Mouse (Mus musculus): ENCODE measurements around the gene Il33. TPM values are rescaled to one million over a fixed set of nuclear protein-coding genes. Genes with fewer than 3 reads are reported as not detected.

The Il33 gene
- 1 to 10 TPM; 5.1 to 6.9 TPM for total RNA-seq (2021)
- long read RNA-seq, experiment 1, partial matches to known transcripts: 0 of 4 reads
- long read RNA-seq, experiment 1, other reads (novel, unspliced or antisense): 0 of 4 reads
- long read RNA-seq, experiment 2, partial matches to known transcripts: 0 of 3 reads
- long read RNA-seq, experiment 2, other reads (novel, unspliced or antisense): 0 of 3 reads

DNA sequence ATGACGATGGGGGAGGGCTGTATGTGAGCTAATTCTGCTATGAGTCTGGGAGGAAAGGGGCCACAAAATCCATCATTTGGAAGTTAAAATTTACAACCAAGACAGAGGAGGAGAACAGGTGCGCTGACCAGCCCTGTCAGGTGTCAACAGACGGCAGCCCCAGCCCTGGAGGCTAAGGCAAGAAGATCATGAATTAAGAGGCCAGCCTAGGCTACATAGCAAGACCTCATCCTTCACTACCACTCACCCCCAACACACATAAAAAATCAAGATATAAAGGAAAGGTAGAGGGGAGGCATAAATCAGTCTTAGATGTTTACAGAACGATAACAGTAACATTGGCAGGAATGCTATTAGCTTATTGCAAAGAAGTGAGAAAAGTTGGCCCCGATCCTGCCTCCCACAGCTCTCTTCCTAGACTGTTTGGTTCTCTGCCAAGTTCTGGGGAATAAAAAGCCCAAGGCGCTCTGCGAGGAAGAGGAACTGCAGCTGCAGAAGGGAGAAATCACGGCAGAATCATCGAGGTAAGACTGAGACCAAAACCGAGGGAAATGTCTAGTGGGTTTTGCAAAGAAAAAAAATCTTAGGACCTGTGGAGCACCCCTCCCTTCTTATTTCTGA, at the start of gene Il33:
Gene Il33, plus strand, starts transcription at position 477 of the 621 bp plus-strand sequence.
- DNase-seq: peak; percentile 52
- intact Hi-C loops (cut with DNase I; ENCODE audit: low total_unique reads): no loop called here

GRCm38 (mm10) chr19:29877422-29878291, 47.3 kb upstream of the Il33 start:
- intact Hi-C loops (cut with DNase I; ENCODE audit: low total_unique reads): no loop called here
- DNase-seq: no peak

GRCm38 (mm10) chr19:29878896-29879504, 45.9 kb upstream of the Il33 start:
- DNase-seq: peak; percentile 19
- intact Hi-C loops (cut with DNase I; ENCODE audit: low total_unique reads): no loop called here

DNA sequence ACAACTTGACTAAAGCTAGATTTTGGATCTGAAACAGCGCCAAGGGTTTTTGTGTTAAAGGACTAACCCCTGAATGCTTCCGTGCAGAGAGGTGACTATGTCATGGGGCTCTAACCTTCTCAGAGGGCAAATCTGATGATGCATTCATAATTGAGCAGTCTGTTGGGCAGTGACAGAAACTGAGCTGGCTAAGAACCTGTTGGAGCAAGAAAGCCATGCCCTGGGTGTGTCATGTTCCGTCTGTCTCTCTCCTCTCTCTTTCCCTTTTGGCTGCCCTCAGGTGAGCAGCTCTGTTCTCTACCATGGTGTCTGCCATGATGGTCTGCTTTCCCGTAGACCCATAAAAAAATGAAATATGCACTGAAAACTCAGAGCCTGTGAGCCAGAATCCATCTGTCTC, 44.0 kb upstream of the Il33 start:
- no peak for DNase-seq

DNA sequence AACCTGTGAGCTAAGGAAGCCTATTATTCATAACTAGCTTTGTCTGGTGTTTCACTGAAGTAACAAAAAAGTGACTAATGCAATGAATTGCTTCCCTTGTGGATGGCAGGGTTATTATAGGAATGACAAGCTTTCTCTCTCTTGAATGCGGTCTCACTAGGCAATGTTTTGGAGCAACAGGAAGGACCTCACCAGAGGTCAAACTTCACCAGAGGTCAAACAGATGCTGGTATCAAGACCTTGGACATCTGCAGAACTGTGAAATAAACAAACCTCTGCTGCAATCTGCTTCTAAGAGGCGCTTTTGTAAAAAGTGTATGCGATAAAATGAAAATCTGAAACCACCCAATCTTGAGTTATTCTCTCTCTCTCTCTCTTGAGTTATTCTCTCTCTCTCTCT, 42.2 kb upstream of the Il33 start:
- intact Hi-C loops (cut with DNase I; ENCODE audit: low total_unique reads): no loop called here
- DNase-seq: no peak

More for the DNA sequence above, 44.0 kb upstream of the Il33 start:
- intact Hi-C loops (cut with DNase I; ENCODE audit: low total_unique reads): no loop called here

DNA sequence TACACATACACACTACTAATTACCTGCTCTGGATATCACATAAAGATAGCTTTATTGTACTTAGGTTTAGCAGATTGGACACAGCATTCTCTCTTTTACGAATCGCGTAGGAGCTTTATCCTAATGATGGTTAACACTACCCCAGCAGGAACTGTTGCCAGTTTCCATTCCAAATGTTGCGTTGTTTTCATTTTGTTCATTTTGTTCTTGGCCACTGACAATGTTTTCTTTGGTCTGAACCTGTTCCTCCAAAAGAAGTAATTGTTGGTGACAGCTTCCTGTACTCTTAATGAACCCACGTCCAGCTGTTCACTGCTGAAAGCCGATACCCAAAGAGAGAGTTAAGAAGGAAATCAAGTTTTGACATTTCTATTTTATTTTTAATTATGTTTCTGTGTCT, 39.4 kb upstream of the Il33 start:
- intact Hi-C loops (cut with DNase I; ENCODE audit: low total_unique reads): no loop called here
- no peak for DNase-seq

GRCm38 (mm10) chr19:29887476-29887875, 37.4 kb upstream of the Il33 start:
- DNase-seq: no peak
- intact Hi-C loops (cut with DNase I; ENCODE audit: low total_unique reads): no loop called here

DNA sequence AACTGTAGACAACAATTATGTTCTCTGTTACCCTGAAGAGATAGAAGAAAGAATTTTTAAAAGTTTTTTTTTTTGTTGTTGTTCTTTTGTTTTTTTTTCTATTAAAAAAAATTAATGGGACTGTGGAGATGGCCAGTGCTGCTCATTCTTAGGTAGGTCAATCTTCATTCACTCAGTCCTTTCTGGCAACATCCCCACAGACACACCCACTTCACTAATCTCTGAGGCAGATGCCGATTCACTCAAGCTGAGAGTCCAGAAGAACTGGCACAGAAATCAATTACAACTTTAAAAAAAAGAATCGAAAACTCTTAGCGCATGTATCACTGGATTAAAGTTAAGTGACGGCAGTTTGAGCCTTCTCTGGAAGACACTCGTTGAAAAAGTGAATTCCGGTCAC, 36.0 kb upstream of the Il33 start:
- intact Hi-C loops (cut with DNase I; ENCODE audit: low total_unique reads): no loop called here
- peak; percentile 14 for DNase-seq

DNA sequence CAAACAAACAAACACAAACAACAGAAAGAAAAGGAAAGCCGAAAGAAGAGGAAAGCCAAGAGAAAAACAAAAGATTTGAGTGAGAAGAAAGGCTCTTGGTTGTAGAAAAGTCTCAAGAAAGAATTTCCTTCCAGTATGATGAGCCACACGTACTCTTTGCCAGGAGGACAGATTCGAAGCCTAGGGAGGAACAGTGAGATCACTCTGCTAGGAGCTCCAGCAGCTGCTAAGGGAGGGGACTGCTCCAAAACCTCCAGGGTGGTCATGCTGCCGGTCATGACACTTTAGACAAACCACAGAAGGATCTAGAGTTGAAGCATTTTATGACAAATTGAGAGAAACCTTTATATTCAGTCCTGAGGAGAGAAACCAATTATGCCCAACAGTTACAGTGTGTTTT, 32.9 kb upstream of the Il33 start:
- intact Hi-C loops (cut with DNase I; ENCODE audit: low total_unique reads): no loop called here
- DNase-seq: peak; percentile 36

- DNase-seq: no peak
- intact Hi-C loops (cut with DNase I; ENCODE audit: low total_unique reads): no loop called here
Measured at GRCm38 (mm10) chr19:29892786-29893185, 32.1 kb upstream of the Il33 start.

- intact Hi-C loops (cut with DNase I; ENCODE audit: low total_unique reads): no loop called here
Measured at GRCm38 (mm10) chr19:29893718-29894273, 31.1 kb upstream of the Il33 start.

DNA sequence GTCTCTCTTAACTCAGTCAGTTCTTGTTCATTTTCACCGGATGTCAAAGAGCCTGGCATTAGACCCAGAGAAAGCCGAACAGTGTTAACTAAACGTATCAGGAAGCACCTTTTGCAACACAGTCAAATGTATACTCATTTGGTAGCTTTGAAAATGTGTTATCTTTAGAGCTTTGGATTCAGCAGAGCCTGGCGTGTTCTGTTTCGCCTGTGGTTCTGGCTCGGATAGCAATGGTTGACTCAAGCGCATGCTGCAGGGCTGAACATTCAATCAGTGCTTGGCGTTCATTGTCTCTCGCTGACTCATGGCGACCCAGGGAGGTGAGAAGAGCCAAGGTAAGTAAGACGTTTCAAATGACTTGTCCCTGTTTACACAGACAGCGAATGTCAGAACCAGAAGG, 30.5 kb upstream of the Il33 start:
- intact Hi-C loops (cut with DNase I; ENCODE audit: low total_unique reads): no loop called here
- no peak for DNase-seq

More at GRCm38 (mm10) chr19:29893718-29894273, 31.1 kb upstream of the Il33 start:
- no peak for DNase-seq

GRCm38 (mm10) chr19:29895047-29895446, 29.9 kb upstream of the Il33 start:
- intact Hi-C loops (cut with DNase I; ENCODE audit: low total_unique reads): no loop called here
- DNase-seq: no peak

DNA sequence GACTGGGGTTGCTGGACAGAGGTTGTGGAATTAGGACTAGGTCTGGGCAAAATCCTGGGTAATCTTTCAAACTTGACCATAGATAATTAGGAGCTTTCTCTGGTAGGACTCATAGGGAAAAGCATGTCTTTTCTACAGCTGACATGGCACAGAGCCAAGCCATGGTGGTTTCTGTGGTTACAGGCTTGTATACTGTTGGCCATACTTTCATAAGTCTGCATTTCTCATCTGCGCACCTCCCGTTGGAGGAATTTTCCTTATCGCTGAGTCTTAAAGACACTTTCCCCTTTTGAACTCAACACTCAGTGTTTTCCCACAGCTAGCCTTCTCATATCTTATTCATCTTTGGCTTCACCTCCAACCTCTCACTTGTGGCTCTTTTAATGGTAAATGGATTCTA, 24.6 kb upstream of the Il33 start:
- intact Hi-C loops (cut with DNase I; ENCODE audit: low total_unique reads): no loop called here
- no peak for DNase-seq

DNA sequence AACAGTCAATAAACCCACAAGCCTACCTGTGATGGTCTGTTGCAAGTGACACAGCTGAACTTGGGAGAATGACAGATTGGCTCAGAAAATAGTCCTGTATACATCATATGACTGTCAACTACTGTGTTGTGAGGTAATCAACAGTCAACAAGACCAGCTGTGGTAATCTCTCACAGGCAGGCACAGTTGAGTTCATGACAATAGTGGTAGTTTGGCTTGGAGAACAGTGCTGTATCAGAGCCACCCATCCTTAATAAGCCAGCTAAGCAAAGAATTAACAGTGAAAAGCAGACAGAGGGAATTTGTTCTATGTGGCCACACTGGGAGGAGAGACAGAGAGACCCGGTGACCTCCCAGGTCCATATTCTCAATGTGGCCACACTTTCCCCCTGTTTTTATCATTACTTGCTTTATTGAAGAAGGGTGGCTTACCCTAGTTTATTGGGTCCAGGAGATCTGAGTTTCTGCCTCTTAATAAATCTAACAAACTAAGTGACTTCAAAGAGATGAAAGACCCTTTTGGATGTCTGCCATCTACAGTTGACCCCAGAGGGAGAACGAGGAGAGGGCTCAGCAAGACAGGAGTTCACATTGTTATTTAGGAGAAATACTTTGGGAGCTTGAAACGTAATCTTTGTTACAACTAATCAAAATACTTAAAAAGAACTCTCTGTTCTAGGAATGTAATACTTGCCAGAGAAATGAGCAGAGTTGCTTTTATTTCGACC, 22.4 kb upstream of the Il33 start:
- no peak for DNase-seq
- intact Hi-C loops (cut with DNase I; ENCODE audit: low total_unique reads): no loop called here

GRCm38 (mm10) chr19:29905896-29906295, 19.0 kb upstream of the Il33 start:
- no peak for DNase-seq
- intact Hi-C loops (cut with DNase I; ENCODE audit: low total_unique reads): no loop called here

- intact Hi-C loops (cut with DNase I; ENCODE audit: low total_unique reads): no loop called here
- DNase-seq: no peak
Measured at GRCm38 (mm10) chr19:29909166-29909565, 15.7 kb upstream of the Il33 start.

DNA sequence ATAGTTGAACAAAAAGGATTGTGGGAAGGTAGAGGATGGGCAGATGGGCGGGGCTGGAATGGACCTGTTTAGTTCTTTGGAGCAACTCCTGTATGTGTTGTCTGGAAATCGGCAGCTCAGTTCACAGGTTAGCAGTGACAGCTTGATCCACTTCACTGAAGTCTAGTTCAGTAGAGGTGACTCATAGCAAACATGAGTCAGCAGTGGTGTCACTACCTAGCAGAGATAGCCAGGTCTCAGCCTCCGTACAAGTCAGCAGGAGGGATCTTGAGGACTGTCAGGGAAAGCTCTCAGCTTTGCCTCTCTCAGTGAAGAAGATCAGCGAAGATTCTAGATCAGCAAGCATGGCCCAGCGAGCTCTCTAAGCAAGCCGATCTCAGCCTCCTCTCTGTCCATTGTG, 13.0 kb upstream of the Il33 start:
- intact Hi-C loops (cut with DNase I; ENCODE audit: low total_unique reads): no loop called here
- no peak for DNase-seq

GRCm38 (mm10) chr19:29917421-29917820, 7.5 kb upstream of the Il33 start:
- intact Hi-C loops (cut with DNase I; ENCODE audit: low total_unique reads): no loop called here
- DNase-seq: no peak
